Mouse (Mus musculus) megakaryocyte-erythroid progenitor cell, adult 5-6 weeks (primary cell): ENCODE results near the gene Ndufaf1. TPM values are rescaled to one million over a fixed set of nuclear protein-coding genes. Genes with fewer than 3 reads are reported as not detected.
A peak's percentile ranks its signal among the peaks of the same experiment; 100 is the strongest.
"Not testable (repeated sequence)": the region's sequence is repeated elsewhere in the genome, so short reads cannot be mapped to it uniquely, and the experiment has no call there.

Experiments used
- ATAC-seq: replicated peaks from 2 replicates; pipeline ENCODE4 v1.8.0; 2016; ENCODE audit warnings: mild to moderate bottlenecking, inconsistent platforms; ENCODE audit not compliant: severe bottlenecking, poor library complexity, low FRiP score, low TSS enrichment
- total RNA-seq, 2 experiments: library from RNA; stranded (forward) in 1 of 2; stranded (reverse) in 1 of 2; fragments of 200-1000, 215-1000 nt in 1 of 2; fragments of >200 nt in 1 of 2; fragmentation: Nextera tagmentation in 1 of 2; gene quantifications; 2 replicates each; pipeline ENCODE4 v1.2.3; 2014 to 2017

Ndufaf1 gene
- total RNA-seq, 2 experiments from 2014 or later, result 31.1 to 46.6 TPM

GRCm38 (mm10) chr2:119619002-119619401, 43.6 kb downstream of the Ndufaf1 start:
- not testable (repeated sequence) for ATAC-seq

- peak; percentile 99 for ATAC-seq
Measured at GRCm38 (mm10) chr2:119618199-119618982, 44.2 kb downstream of the Ndufaf1 start, which contains the start of the genes Nusap1 and Oip5. Gene Nusap1, plus strand, starts transcription at chr2:119618298. Gene Oip5, minus strand, starts transcription at chr2:119618469.

GRCm38 (mm10) chr2:119617841-119618198, 44.8 kb downstream of the Ndufaf1 start:
- ATAC-seq, result no peak

- peak; percentile 93 for ATAC-seq
Measured at GRCm38 (mm10) chr2:119607023-119607422, 55.6 kb downstream of the Ndufaf1 start.

Other genes starting within 250 kb of the Ndufaf1 start
- gene Ino80, start 185.1 kb downstream of the Ndufaf1 start, total RNA-seq (2014; fragmentation: Nextera tagmentation), result 32.2 and 37.9 TPM in 2 replicates
- 21.8 and 22.4 TPM in 2 replicates for gene Ino80, start 185.1 kb downstream of the Ndufaf1 start, total RNA-seq (2017)
- gene Exd1, start 115.2 kb downstream of the Ndufaf1 start, total RNA-seq (2014; fragmentation: Nextera tagmentation), result 0.37 TPM in 1 of 2 replicates, not detected in the other
- gene Exd1, start 115.2 kb downstream of the Ndufaf1 start, total RNA-seq (2017), result not detected in 2 replicates
- gene Chp1, start 115.1 kb downstream of the Ndufaf1 start, total RNA-seq (2014; fragmentation: Nextera tagmentation), result 36.7 and 54.6 TPM in 2 replicates
- 48.5 and 63.0 TPM in 2 replicates for gene Chp1, start 115.1 kb downstream of the Ndufaf1 start, total RNA-seq (2017)
- 31.2 and 40.4 TPM in 2 replicates for gene Nusap1, start 44.5 kb downstream of the Ndufaf1 start, total RNA-seq (2014; fragmentation: Nextera tagmentation)
- gene Nusap1, start 44.5 kb downstream of the Ndufaf1 start, total RNA-seq (2017), result 64.8 and 66.4 TPM in 2 replicates
- gene Oip5, start 44.4 kb downstream of the Ndufaf1 start, total RNA-seq (2014; fragmentation: Nextera tagmentation), result 26.0 TPM in 2 replicates
- 21.8 and 41.9 TPM in 2 replicates for gene Oip5, start 44.4 kb downstream of the Ndufaf1 start, total RNA-seq (2017)
- gene Rtf1, start 12.2 kb upstream of the Ndufaf1 start, total RNA-seq (2014; fragmentation: Nextera tagmentation), result 43.1 and 43.6 TPM in 2 replicates
- gene Rtf1, start 12.2 kb upstream of the Ndufaf1 start, total RNA-seq (2017), result 44.9 and 49.4 TPM in 2 replicates
- gene Itpka, start 79.5 kb upstream of the Ndufaf1 start, total RNA-seq (2014; fragmentation: Nextera tagmentation), result not detected in 2 replicates
- not detected in 2 replicates for gene Itpka, start 79.5 kb upstream of the Ndufaf1 start, total RNA-seq (2017)
- not detected in 2 replicates for gene Ltk, start 97.6 kb upstream of the Ndufaf1 start, total RNA-seq (2014; fragmentation: Nextera tagmentation)
- not detected in 2 replicates for gene Ltk, start 97.6 kb upstream of the Ndufaf1 start, total RNA-seq (2017)
- gene Rpap1, start 124.7 kb upstream of the Ndufaf1 start, total RNA-seq (2014; fragmentation: Nextera tagmentation), result 22.5 and 24.4 TPM in 2 replicates
- 5.0 and 9.1 TPM in 2 replicates for gene Rpap1, start 124.7 kb upstream of the Ndufaf1 start, total RNA-seq (2017)
- 0.45 TPM in 1 of 2 replicates, not detected in the other for gene Tyro3, start 134.9 kb upstream of the Ndufaf1 start, total RNA-seq (2014; fragmentation: Nextera tagmentation)
- gene Tyro3, start 134.9 kb upstream of the Ndufaf1 start, total RNA-seq (2017), result not detected in 2 replicates
- gene Mga, start 234.4 kb upstream of the Ndufaf1 start, total RNA-seq (2014; fragmentation: Nextera tagmentation), result 76.3 and 98.4 TPM in 2 replicates
- gene Mga, start 234.4 kb upstream of the Ndufaf1 start, total RNA-seq (2017), result 82.5 and 83.6 TPM in 2 replicates